Mouse (Mus musculus) kidney, adult 2 months (tissue): ENCODE measurements at regions not wholly inside any gene's neighbourhood (a gene's known extent, or its start where the extent isn't known, plus 50 kb on each side); places are given as distances from the start of the nearest gene placed in this dataset.
A peak's percentile ranks its signal among the peaks of the same experiment; 100 is the strongest.
"Not testable (repeated sequence)": the region's sequence is repeated elsewhere in the genome, so short reads cannot be mapped to it uniquely, and the experiment has no call there.

Source experiments
- DNase-seq: peaks from one replicate; pipeline ENCODE4 v3.0.0; 2021
- H3K27ac ChIP-seq: fragments of 200-500 bp; 2 replicates; pipeline ENCODE4 v1.5.1; 2012; ENCODE audit warnings: low read depth, low read length, control low read depth, inconsistent platforms; ENCODE audit not compliant: insufficient read depth
- H3K27me3 ChIP-seq: fragments of 200-500 bp; replicated peaks from 2 replicates; pipeline ENCODE4 v1.6.1; 2012; ENCODE audit warnings: mild to moderate bottlenecking, moderate library complexity, low read length, inconsistent platforms; ENCODE audit not compliant: control insufficient read depth, insufficient read depth
- H3K36me3 ChIP-seq: fragments of 200-500 bp; 2 replicates; pipeline ENCODE4 v1.6.1; 2012; ENCODE audit warnings: mild to moderate bottlenecking, moderate library complexity, low read length, inconsistent platforms; ENCODE audit not compliant: control insufficient read depth, insufficient read depth
- H3K4me1 ChIP-seq: fragments of 200-500 bp; 2 replicates; pipeline ENCODE4 v1.6.1; 2011; ENCODE audit warnings: low read length; ENCODE audit not compliant: control insufficient read depth, insufficient read depth
- H3K4me3 ChIP-seq: fragments of 200-500 bp; 2 replicates; pipeline ENCODE4 v1.5.1; 2011; ENCODE audit warnings: mild to moderate bottlenecking, low read depth, low read length, control low read depth; ENCODE audit not compliant: insufficient read depth
- CTCF ChIP-seq: fragments of 200-500 bp; conservative IDR thresholded peaks from 2 replicates; pipeline ENCODE4 v1.5.1; 2011; ENCODE audit warnings: low read depth, mild to moderate bottlenecking, control low read depth, low read length, moderate library complexity, mixed read lengths; ENCODE audit not compliant: insufficient read depth, insufficient read length
- POLR2A ChIP-seq: fragments of 200-500 bp; IDR thresholded peaks from one replicate; pipeline ENCODE4 v1.6.1; 2011; ENCODE audit warnings: low read depth, low read length, control low read depth
- WGBS: fragments of 180-500 bp; shearing (Covaris S2); methylation state at CpG from one replicate; pipeline ENCODE4 v1.1.7; 2018; 5-methylcytosine and 5-hydroxymethylcytosine counted together

DNA sequence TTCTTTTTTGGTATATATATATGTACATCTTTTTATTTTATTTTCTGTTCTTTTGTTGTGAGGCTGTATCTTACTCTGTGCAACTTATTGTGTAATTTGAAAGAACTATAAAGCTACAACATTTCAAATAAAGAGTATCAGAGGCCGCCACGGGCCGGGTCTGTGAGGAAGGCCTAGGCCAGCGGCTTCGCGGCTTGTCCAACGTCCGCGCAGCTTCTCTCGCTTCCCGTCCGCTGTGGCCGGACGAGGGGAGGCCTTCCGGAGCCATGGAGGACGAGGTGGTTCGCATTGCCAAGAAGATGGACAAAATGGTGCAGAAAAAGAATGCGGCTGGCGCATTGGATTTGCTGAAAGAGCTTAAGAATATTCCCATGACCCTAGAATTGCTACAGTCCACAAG is 167.4 kb downstream of the Kif21a start:
- H3K4me3 ChIP-seq, H3K36me3 ChIP-seq, H3K4me1 ChIP-seq, DNase-seq, H3K27me3 ChIP-seq, H3K27ac ChIP-seq: not testable (repeated sequence)
- WGBS: 93% methylated on average over 19 of the region's 19 CpGs

DNA sequence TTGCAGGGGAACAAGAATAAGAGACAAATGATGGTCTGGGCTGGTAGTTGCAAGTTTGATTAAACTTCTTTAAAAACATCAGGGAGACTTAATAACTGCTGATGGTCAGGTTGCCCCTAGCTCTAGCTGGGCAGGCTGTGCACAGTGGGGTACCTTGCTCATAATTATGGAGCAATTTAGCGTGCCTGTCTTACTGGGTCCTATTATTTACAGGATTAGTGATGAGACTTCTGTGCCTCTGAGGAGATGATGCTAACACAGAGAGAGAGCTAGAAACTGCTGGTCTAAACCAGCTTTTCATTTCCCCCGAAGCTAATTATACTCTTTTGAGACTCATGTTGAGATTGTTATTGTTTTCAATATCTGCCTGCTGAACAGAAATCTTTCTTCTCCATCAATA is 180.3 kb downstream of the Kif21a start:
- H3K4me3 ChIP-seq: no peak overlapping the region
- no peak overlapping the region for H3K27ac ChIP-seq
- TF ChIP-seq POLR2A: no peak
- 0 out of 2 replicates have a peak, but pooled peaks cover 1% of the 10 kb centered on the region for H3K27me3 ChIP-seq
- H3K4me1 ChIP-seq: no peaks in the 10 kb centered on the region
- DNase-seq: no peak
- H3K36me3 ChIP-seq: no peaks in the 10 kb centered on the region
- 74% methylated on average over 2 of the region's 2 CpGs for WGBS

DNA sequence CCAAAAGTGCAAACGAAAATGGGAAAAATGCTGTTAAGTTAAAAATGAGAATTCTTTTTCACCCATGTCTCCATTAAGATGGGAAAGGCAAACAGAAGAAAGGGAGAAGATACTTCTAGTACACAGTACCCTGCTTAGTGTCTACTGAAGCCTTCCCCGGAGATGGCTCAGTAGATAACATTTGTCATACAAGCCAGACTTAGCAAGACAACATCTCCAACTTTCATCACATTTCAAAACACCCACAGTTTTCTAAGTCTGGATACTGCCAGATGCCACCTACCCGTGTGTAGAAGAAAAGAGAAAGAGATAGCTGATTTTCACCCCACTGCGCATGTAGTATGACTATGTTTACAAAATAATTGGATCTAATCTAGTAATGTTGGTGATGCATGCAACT is 174.5 kb upstream of the Cpne8 start:
- H3K4me1 ChIP-seq, DNase-seq, H3K27ac ChIP-seq, H3K4me3 ChIP-seq, H3K27me3 ChIP-seq, H3K36me3 ChIP-seq: not testable (repeated sequence)
- WGBS: 89% methylated on average over 1 of the region's 4 CpGs

DNA sequence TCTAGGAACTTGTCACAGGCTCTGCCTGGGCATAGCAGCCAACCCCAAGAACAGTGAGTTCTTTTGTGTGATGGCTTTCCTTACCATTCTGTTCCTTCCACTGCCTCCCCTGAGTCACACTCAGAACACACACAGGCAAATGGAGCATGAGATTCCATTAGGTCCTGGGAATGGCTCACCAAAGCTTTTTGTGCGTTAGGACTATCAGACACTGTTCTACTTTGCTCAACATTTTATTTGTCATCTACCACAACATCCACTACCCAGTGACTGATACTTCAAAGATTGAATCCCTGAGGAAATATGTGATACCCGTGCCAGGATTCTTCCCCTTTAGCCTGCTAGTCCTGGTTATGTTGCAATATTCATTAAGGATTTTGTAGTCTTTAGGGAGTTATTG is 172.8 kb upstream of the Cpne8 start:
- no peak for DNase-seq
- H3K4me3 ChIP-seq: no peak overlapping the region
- H3K27me3 ChIP-seq: no peaks in the 10 kb centered on the region
- TF ChIP-seq POLR2A (no peak), CTCF (no peak)
- no peak overlapping the region for H3K27ac ChIP-seq
- no peaks in the 10 kb centered on the region for H3K36me3 ChIP-seq
- WGBS: 83% methylated on average over 2 of the region's 2 CpGs
- no peaks in the 10 kb centered on the region for H3K4me1 ChIP-seq

DNA sequence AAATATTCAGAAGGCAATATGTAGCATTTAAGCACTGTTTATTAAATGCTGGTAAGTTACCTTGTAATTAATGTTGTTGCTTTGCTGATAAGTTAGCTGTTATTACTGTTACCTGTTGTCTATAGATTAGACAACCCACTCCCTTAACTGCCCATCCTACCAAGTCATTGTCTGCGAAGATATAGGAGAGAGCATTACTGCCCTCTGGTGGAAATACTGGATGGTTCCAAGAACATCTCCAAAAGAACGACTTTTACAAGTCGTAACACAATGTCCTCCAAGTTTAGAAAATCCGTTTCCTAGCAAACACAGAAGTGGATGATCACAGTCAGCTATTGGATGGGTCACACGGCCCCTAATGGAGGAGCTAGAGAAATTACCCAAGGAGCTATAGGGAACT is 162.2 kb upstream of the Cpne8 start:
- H3K4me3 ChIP-seq: no peak overlapping the region
- peak; percentile 27 for DNase-seq
- H3K27me3 ChIP-seq: no peaks in the 10 kb centered on the region; the same call in 1 of the 2 replicates
- H3K36me3 ChIP-seq: no peaks in the 10 kb centered on the region
- no peaks in the 10 kb centered on the region for H3K4me1 ChIP-seq
- TF ChIP-seq POLR2A (no peak), CTCF (0 out of 2 replicates have a peak, but pooled peaks have one; percentile 10)
- WGBS: 9% methylated on average over 5 of the region's 5 CpGs
- H3K27ac ChIP-seq: no peak overlapping the region

DNA sequence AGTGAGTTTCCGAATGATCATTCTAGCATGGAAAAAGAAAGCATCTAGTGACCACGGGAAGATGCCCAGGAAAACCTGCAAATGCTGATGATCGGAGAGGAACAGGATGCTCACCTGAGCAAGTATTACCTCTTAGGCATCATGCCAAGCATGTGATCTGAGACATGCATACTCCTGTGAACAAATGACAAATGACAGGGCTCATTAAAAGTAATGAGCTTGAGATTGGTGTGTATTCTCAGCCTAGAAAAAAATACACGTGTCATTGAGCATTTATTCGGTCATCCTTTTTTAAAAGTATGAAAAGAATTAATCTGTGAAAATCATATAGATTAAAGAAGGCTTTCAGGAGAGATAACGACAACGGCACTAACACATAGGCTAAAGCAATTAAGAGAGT is 156.4 kb upstream of the Cpne8 start:
- TF ChIP-seq CTCF (no peak), POLR2A (no peak)
- no peak for DNase-seq
- Histone ChIP-seq H3K27ac (no peak overlapping the region), H3K4me3 (no peak overlapping the region), H3K36me3 (no peaks in the 10 kb centered on the region), H3K27me3 (no peaks in the 10 kb centered on the region), H3K4me1 (no peaks in the 10 kb centered on the region)
- WGBS: 72% methylated on average over 7 of the region's 7 CpGs

DNA sequence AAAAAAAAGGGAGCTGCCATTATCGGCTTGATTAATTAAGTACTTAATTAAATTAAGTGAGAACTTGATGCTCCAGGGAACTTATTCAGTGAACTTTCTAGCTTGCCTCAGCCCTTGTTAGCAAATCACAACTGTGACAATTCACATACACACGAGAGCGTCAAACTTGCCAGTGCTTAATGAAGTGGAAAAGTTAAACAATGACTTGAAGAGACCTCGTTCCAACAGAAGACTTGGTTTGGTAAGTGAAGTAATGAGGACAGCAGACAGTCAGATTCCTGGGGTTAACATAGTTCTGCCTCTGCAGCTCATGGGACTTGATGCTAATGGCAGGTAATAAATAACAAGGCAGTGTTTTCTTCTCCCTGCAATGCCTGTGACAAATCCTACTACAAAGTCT is 148.6 kb upstream of the Cpne8 start:
- Histone ChIP-seq H3K27ac (no peak overlapping the region), H3K27me3 (no peaks in the 10 kb centered on the region), H3K4me3 (no peak overlapping the region), H3K4me1 (no peaks in the 10 kb centered on the region), H3K36me3 (no peaks in the 10 kb centered on the region)
- DNase-seq: peak; percentile 73
- no peak for TF ChIP-seq POLR2A
- TF ChIP-seq CTCF: no peak
- 10% methylated on average over 4 of the region's 4 CpGs for WGBS

DNA sequence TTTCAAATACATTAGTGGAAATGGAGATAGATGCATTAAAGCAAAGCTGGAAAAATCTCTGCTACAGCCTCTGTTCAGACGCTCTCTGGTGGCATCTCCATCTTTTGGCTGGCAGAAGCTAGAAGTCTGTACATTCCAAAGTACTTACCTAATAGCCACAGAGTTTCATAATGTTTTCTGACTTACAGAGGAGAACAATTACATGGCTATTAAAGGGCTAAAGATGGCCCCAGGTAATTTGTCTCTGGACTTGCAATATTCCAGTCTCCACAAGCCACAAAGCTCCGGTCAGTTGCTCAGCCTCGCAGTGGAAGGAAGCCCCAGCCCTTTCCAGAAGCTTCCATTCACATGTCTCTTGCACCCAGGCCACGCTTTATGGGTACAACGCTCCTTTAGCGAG is 143.1 kb upstream of the Cpne8 start:
- H3K36me3 ChIP-seq: no peaks in the 10 kb centered on the region
- H3K27me3 ChIP-seq: no peaks in the 10 kb centered on the region
- no peak overlapping the region for H3K27ac ChIP-seq
- no peak for TF ChIP-seq POLR2A
- no peak for TF ChIP-seq CTCF
- no peak overlapping the region for H3K4me3 ChIP-seq
- no peak for DNase-seq
- no peaks in the 10 kb centered on the region for H3K4me1 ChIP-seq
- WGBS: 79% methylated on average over 6 of the region's 6 CpGs
